ENCODE assay signal across 8 mouse cellular contexts in genomic region chr7:105778553-105779265, GRCm38 (mm10). TPM values are rescaled to one million over a fixed set of nuclear protein-coding genes. Genes with fewer than 3 reads are reported as not detected.
DNase-seq lines count a peak whose midpoint lies in the region; ATAC-seq lines count a peak whose summit lies in the region.

No protein-coding gene starts in this region.

- peaks cover 44% of the 10 kb centered on the region for H3K4me1 ChIP-seq in kidney, embryonic 14.5 days (ENCODE audit: control insufficient read depth, insufficient read depth, low read length)
- H3K4me1 ChIP-seq in embryonic facial prominence, embryonic 12.5 days, result peaks cover 54% of the 10 kb centered on the region
- H3K4me1 ChIP-seq in limb, embryonic 15.5 days, result peaks cover 41% of the 10 kb centered on the region
- H3K4me1 ChIP-seq in midbrain, embryonic 14.5 days (ENCODE audit: control insufficient read depth, insufficient read depth, low read length), result peaks cover 33% of the 10 kb centered on the region

- intact Hi-C loops in heart, postnatal 25 days (cut with DNase I), result loop anchor here (2.0 kb wide), 1 partner anchor 30 kb away; no protein-coding TSS in a partner anchor

- no peaks in the 10 kb centered on the region for H3K27me3 ChIP-seq in kidney, embryonic 14.5 days (ENCODE audit: control insufficient read depth, insufficient read depth, low read length)
- no peaks in the 10 kb centered on the region for H3K27me3 ChIP-seq in embryonic facial prominence, embryonic 12.5 days
- H3K27me3 ChIP-seq in limb, embryonic 15.5 days, result no peaks in the 10 kb centered on the region
- H3K27me3 ChIP-seq in midbrain, embryonic 14.5 days (ENCODE audit: control insufficient read depth, insufficient read depth, low read length), result no peaks in the 10 kb centered on the region

- H3K4me3 ChIP-seq in kidney, embryonic 14.5 days (ENCODE audit: low read length), result peak overlapping the region; percentile 18
- H3K4me3 ChIP-seq in embryonic facial prominence, embryonic 12.5 days, result peak overlapping the region; percentile 40
- peak overlapping the region; percentile 38 for H3K4me3 ChIP-seq in limb, embryonic 15.5 days
- H3K4me3 ChIP-seq in midbrain, embryonic 14.5 days (replicated peaks; ENCODE audit: low read depth, low read length), result no peak overlapping the region

- WGBS in kidney, embryonic 14.5 days, result 12% methylated on average over 4 of the region's 4 CpGs
- WGBS in embryonic facial prominence, embryonic 12.5 days, result 10% methylated on average over 4 of the region's 4 CpGs
- 9% methylated on average over 4 of the region's 4 CpGs for WGBS in limb, embryonic 15.5 days
- 49% methylated on average over 4 of the region's 4 CpGs for WGBS in midbrain, embryonic 14.5 days

- peak overlapping the region; percentile 84 for H3K27ac ChIP-seq in kidney, embryonic 14.5 days (ENCODE audit: low read depth, low read length)
- H3K27ac ChIP-seq in embryonic facial prominence, embryonic 12.5 days, result peak overlapping the region; percentile 99
- H3K27ac ChIP-seq in limb, embryonic 15.5 days, result peak overlapping the region; percentile 94
- H3K27ac ChIP-seq in midbrain, embryonic 14.5 days (replicated peaks; ENCODE audit: low read depth, low read length), result peak overlapping the region; percentile 60

- peak overlapping the region; percentile 42; the same call in 1 of the 2 replicates for H3K9ac ChIP-seq in kidney, embryonic 14.5 days (ENCODE audit: low read depth, low read length)
- peak overlapping the region; percentile 49 for H3K9ac ChIP-seq in embryonic facial prominence, embryonic 12.5 days
- H3K9ac ChIP-seq in limb, embryonic 15.5 days, result peak overlapping the region; percentile 18; the same call in 1 of the 2 replicates
- no peak overlapping the region for H3K9ac ChIP-seq in midbrain, embryonic 14.5 days (replicated peaks; ENCODE audit: low read length)

- peak overlapping the region; percentile 33 for H3K4me2 ChIP-seq in kidney, embryonic 14.5 days (replicated peaks; ENCODE audit: low read depth, low read length)
- H3K4me2 ChIP-seq in embryonic facial prominence, embryonic 12.5 days (replicated peaks), result peak overlapping the region; percentile 65
- H3K4me2 ChIP-seq in limb, embryonic 15.5 days, result peak overlapping the region; percentile 53
- peak overlapping the region; percentile 33 for H3K4me2 ChIP-seq in midbrain, embryonic 14.5 days (ENCODE audit: low read length)

- no peak for DNase-seq in kidney, adult 18-20 months
- DNase-seq in heart, postnatal 25 days (ENCODE audit: low spot score), result peak; percentile 54
- DNase-seq in midbrain, embryonic 14.5 days, result peak; percentile 32
- no peak for DNase-seq in cerebellum, adult 11 months
- no peak for DNase-seq in left cerebral cortex, adult 9 months (ENCODE audit: low spot score in 2 of 2)

- peaks cover 28% of the 10 kb centered on the region for H3K36me3 ChIP-seq in kidney, embryonic 14.5 days (ENCODE audit: control insufficient read depth, insufficient read depth, low read length)
- peaks cover 49% of the 10 kb centered on the region for H3K36me3 ChIP-seq in embryonic facial prominence, embryonic 12.5 days
- H3K36me3 ChIP-seq in limb, embryonic 15.5 days, result peaks cover 33% of the 10 kb centered on the region
- peaks cover 77% of the 10 kb centered on the region for H3K36me3 ChIP-seq in midbrain, embryonic 14.5 days (ENCODE audit: control insufficient read depth, insufficient read depth, low read length)

- H3K9me3 ChIP-seq in kidney, embryonic 14.5 days (ENCODE audit: control insufficient read depth, low read length), result no peaks in the 10 kb centered on the region
- H3K9me3 ChIP-seq in embryonic facial prominence, embryonic 12.5 days, result no peaks in the 10 kb centered on the region
- H3K9me3 ChIP-seq in limb, embryonic 15.5 days, result no peaks in the 10 kb centered on the region
- no peaks in the 10 kb centered on the region for H3K9me3 ChIP-seq in midbrain, embryonic 14.5 days (ENCODE audit: control insufficient read depth, low read length)

- ATAC-seq in kidney, embryonic 14.5 days (ENCODE audit: low FRiP score, low TSS enrichment), result peak; percentile 83
- ATAC-seq in embryonic facial prominence, embryonic 12.5 days (ENCODE audit: insufficient number of reproducible peaks, insufficient read depth, low FRiP score, low TSS enrichment), result peak; percentile 90
- ATAC-seq in limb, embryonic 15.5 days (ENCODE audit: insufficient number of reproducible peaks, low FRiP score, low TSS enrichment, low read depth), result peak; percentile 90
- ATAC-seq in midbrain, embryonic 14.5 days (ENCODE audit: low FRiP score, low TSS enrichment), result peak; percentile 59

RNA-seq across cellular contexts. Expression of gene Dchs1, which starts 8.7 kb away (rescaled TPM):
- polyA plus RNA-seq in kidney, embryonic 14.5 days (2014; fragmentation: Nextera tagmentation; extraction: Ambion mirVana), result 13.1 and 19.0 TPM in 2 replicates
- polyA plus RNA-seq in embryonic facial prominence, embryonic 12.5 days (2016; fragmentation: Nextera tagmentation; extraction: Ambion mirVana), result 27.3 and 28.5 TPM in 2 replicates
- total RNA-seq in heart, postnatal 25 days (2021), result 10 to 100 TPM in 1 of 2 experiments, 1 to 10 TPM in 1; 9.1 to 10.6 TPM
- polyA plus RNA-seq in limb, embryonic 15.5 days (2015; fragmentation: Nextera tagmentation; extraction: Ambion mirVana), result 13.3 and 16.2 TPM in 2 replicates
- 22.4 and 26.1 TPM in 2 replicates for polyA plus RNA-seq in midbrain, embryonic 14.5 days (2014; fragmentation: Nextera tagmentation; extraction: Ambion mirVana)

RNA-seq across cellular contexts. Expression of gene Tpp1, which starts 26.7 kb away (rescaled TPM):
- polyA plus RNA-seq in kidney, embryonic 14.5 days (2014; fragmentation: Nextera tagmentation; extraction: Ambion mirVana), result 58.0 and 86.4 TPM in 2 replicates
- 41.9 and 43.3 TPM in 2 replicates for polyA plus RNA-seq in embryonic facial prominence, embryonic 12.5 days (2016; fragmentation: Nextera tagmentation; extraction: Ambion mirVana)
- total RNA-seq in heart, postnatal 25 days (2021), result 10 to 100 TPM; 37.4 to 40.7 TPM
- polyA plus RNA-seq in limb, embryonic 15.5 days (2015; fragmentation: Nextera tagmentation; extraction: Ambion mirVana), result 74.3 and 75.9 TPM in 2 replicates
- polyA plus RNA-seq in midbrain, embryonic 14.5 days (2014; fragmentation: Nextera tagmentation; extraction: Ambion mirVana), result 22.5 and 49.5 TPM in 2 replicates

RNA-seq across cellular contexts. Expression of gene Mrpl17, which starts 32.2 kb away (rescaled TPM):
- polyA plus RNA-seq in kidney, embryonic 14.5 days (2014; fragmentation: Nextera tagmentation; extraction: Ambion mirVana), result 434 and 459 TPM in 2 replicates
- 317 and 324 TPM in 2 replicates for polyA plus RNA-seq in embryonic facial prominence, embryonic 12.5 days (2016; fragmentation: Nextera tagmentation; extraction: Ambion mirVana)
- total RNA-seq in heart, postnatal 25 days (2021), result 100 to 1,000 TPM; 108 to 110 TPM
- polyA plus RNA-seq in limb, embryonic 15.5 days (2015; fragmentation: Nextera tagmentation; extraction: Ambion mirVana), result 329 and 341 TPM in 2 replicates
- 186 and 200 TPM in 2 replicates for polyA plus RNA-seq in midbrain, embryonic 14.5 days (2014; fragmentation: Nextera tagmentation; extraction: Ambion mirVana)

RNA-seq across cellular contexts. Expression of gene Taf10, which starts 34.5 kb away (rescaled TPM):
- polyA plus RNA-seq in kidney, embryonic 14.5 days (2014; fragmentation: Nextera tagmentation; extraction: Ambion mirVana), result 180 and 241 TPM in 2 replicates
- polyA plus RNA-seq in embryonic facial prominence, embryonic 12.5 days (2016; fragmentation: Nextera tagmentation; extraction: Ambion mirVana), result 175 TPM in 2 replicates
- 10 to 100 TPM; 90.1 to 90.3 TPM for total RNA-seq in heart, postnatal 25 days (2021)
- polyA plus RNA-seq in limb, embryonic 15.5 days (2015; fragmentation: Nextera tagmentation; extraction: Ambion mirVana), result 80.1 and 104 TPM in 2 replicates
- polyA plus RNA-seq in midbrain, embryonic 14.5 days (2014; fragmentation: Nextera tagmentation; extraction: Ambion mirVana), result 131 and 152 TPM in 2 replicates

RNA-seq across cellular contexts. Expression of gene Rrp8, which starts 41.5 kb away (rescaled TPM):
- 28.5 and 46.7 TPM in 2 replicates for polyA plus RNA-seq in kidney, embryonic 14.5 days (2014; fragmentation: Nextera tagmentation; extraction: Ambion mirVana)
- polyA plus RNA-seq in embryonic facial prominence, embryonic 12.5 days (2016; fragmentation: Nextera tagmentation; extraction: Ambion mirVana), result 43.3 and 46.1 TPM in 2 replicates
- total RNA-seq in heart, postnatal 25 days (2021), result 1 to 10 TPM; 9.5 TPM
- 36.4 and 41.8 TPM in 2 replicates for polyA plus RNA-seq in limb, embryonic 15.5 days (2015; fragmentation: Nextera tagmentation; extraction: Ambion mirVana)
- 18.6 and 24.4 TPM in 2 replicates for polyA plus RNA-seq in midbrain, embryonic 14.5 days (2014; fragmentation: Nextera tagmentation; extraction: Ambion mirVana)

Comparison
In these comparisons a context has a peak if more than half of its experiments do, and no peak if none do; other contexts are left out.
1. DNase-seq: peak in heart, postnatal 25 days (single experiment) and midbrain, embryonic 14.5 days (single experiment); none in kidney, adult 18-20 months (single experiment), cerebellum, adult 11 months (single experiment) and left cerebral cortex, adult 9 months (0 of 2).
2. Peak in every context shown above with its lines, with median percentiles within 50 percentile points of each other: ATAC-seq, H3K27ac ChIP-seq and H3K4me2 ChIP-seq.